Mouse (Mus musculus): ENCODE measurements around the gene Fmnl2. TPM values are rescaled to one million over a fixed set of nuclear protein-coding genes. Genes with fewer than 3 reads are reported as not detected.

Gene Fmnl2
- polyA plus RNA-seq, 1 experiment from 2014 or later, result 3.5 TPM

- H3K9me3 ChIP-seq (ENCODE audit: low read length), result no peaks in the 10 kb centered on the region
- no peaks in the 10 kb centered on the region for H3K36me3 ChIP-seq (ENCODE audit: insufficient read depth, low read length)
- WGBS, result 56% methylated on average over 8 of the region's 8 CpGs
- H3K4me3 ChIP-seq (ENCODE audit: low read depth, low read length), result no peak overlapping the region
- peaks cover 13% of the 10 kb centered on the region; the same call in 1 of the 2 replicates for H3K4me1 ChIP-seq (ENCODE audit: insufficient read depth, low read depth, low read length)
- DNase-seq (ENCODE audit: low spot score) (no peak), ATAC-seq (no peak)
- no peak overlapping the region for H3K9ac ChIP-seq (replicated peaks; ENCODE audit: low read depth)
- 0 out of 2 replicates have a peak, but pooled peaks cover 4% of the 10 kb centered on the region for H3K27me3 ChIP-seq (replicated peaks; ENCODE audit: insufficient read depth, low read length)
- H3K27ac ChIP-seq (ENCODE audit: low read length), result no peak overlapping the region
- H3K4me2 ChIP-seq (replicated peaks; ENCODE audit: low read depth, low read length), result no peak overlapping the region
- TF ChIP-seq EP300 (IDR thresholded peaks at IDR 0.05) (no peak), CTCF (IDR thresholded peaks at IDR 0.05) (no peak)
These were observed 2.6 kb downstream of the Fmnl2 start for GRCm38 (mm10) chr2:52860111-52860775.

GRCm38 (mm10) chr2:52862046-52862759 is 4.5 kb downstream of the Fmnl2 start:
- ATAC-seq, result peak; percentile 76
- Histone ChIP-seq H3K27ac (ENCODE audit: low read length) (no peak overlapping the region), H3K27me3 (replicated peaks; ENCODE audit: insufficient read depth, low read length) (0 out of 2 replicates have a peak, but pooled peaks cover 4% of the 10 kb centered on the region), H3K9me3 (ENCODE audit: low read length) (no peaks in the 10 kb centered on the region), H3K9ac (replicated peaks; ENCODE audit: low read depth) (no peak overlapping the region), H3K4me2 (replicated peaks; ENCODE audit: low read depth, low read length) (peak overlapping the region; percentile 30; the same call in 1 of the 2 replicates), H3K36me3 (ENCODE audit: insufficient read depth, low read length) (no peaks in the 10 kb centered on the region), H3K4me1 (ENCODE audit: insufficient read depth, low read depth, low read length) (peaks cover 13% of the 10 kb centered on the region; the same call in 1 of the 2 replicates), H3K4me3 (ENCODE audit: low read depth, low read length) (peak overlapping the region; percentile 17; the same call in 1 of the 2 replicates)
- TF ChIP-seq CTCF (IDR thresholded peaks at IDR 0.05) (no peak), EP300 (IDR thresholded peaks at IDR 0.05) (peak; percentile 56; the same call in 1 of the 2 replicates)
- 77% methylated on average over 9 of the region's 9 CpGs for WGBS
- peak; percentile 70 for DNase-seq (ENCODE audit: low spot score)

- DNase-seq (ENCODE audit: low spot score) (no peak), ATAC-seq (no peak)
- H3K9ac ChIP-seq (replicated peaks; ENCODE audit: low read depth), result no peak overlapping the region
- H3K27me3 ChIP-seq (replicated peaks; ENCODE audit: insufficient read depth, low read length), result 0 out of 2 replicates have a peak, but pooled peaks cover 4% of the 10 kb centered on the region
- TF ChIP-seq CTCF (IDR thresholded peaks at IDR 0.05) (no peak), EP300 (IDR thresholded peaks at IDR 0.05) (no peak)
- no peak overlapping the region for H3K4me3 ChIP-seq (ENCODE audit: low read depth, low read length)
- 63% methylated on average over 4 of the region's 4 CpGs for WGBS
- H3K4me1 ChIP-seq (ENCODE audit: insufficient read depth, low read depth, low read length), result peaks cover 13% of the 10 kb centered on the region; the same call in 1 of the 2 replicates
- H3K27ac ChIP-seq (ENCODE audit: low read length), result no peak overlapping the region
- no peak overlapping the region for H3K4me2 ChIP-seq (replicated peaks; ENCODE audit: low read depth, low read length)
- no peaks in the 10 kb centered on the region for H3K9me3 ChIP-seq (ENCODE audit: low read length)
- H3K36me3 ChIP-seq (ENCODE audit: insufficient read depth, low read length), result no peaks in the 10 kb centered on the region
These were observed 5.1 kb downstream of the Fmnl2 start for GRCm38 (mm10) chr2:52862760-52863124.

- H3K27ac ChIP-seq (ENCODE audit: low read length), result no peak overlapping the region
- no peak overlapping the region for H3K9ac ChIP-seq (replicated peaks; ENCODE audit: low read depth)
- WGBS, result 86% methylated on average over 7 of the region's 7 CpGs
- no peak overlapping the region for H3K4me3 ChIP-seq (ENCODE audit: low read depth, low read length)
- DNase-seq (ENCODE audit: low spot score) (no peak), ATAC-seq (no peak)
- no peak overlapping the region for H3K4me2 ChIP-seq (replicated peaks; ENCODE audit: low read depth, low read length)
- no peak for TF ChIP-seq EP300 (IDR thresholded peaks at IDR 0.05)
- TF ChIP-seq CTCF (IDR thresholded peaks at IDR 0.05), result no peak
- no peaks in the 10 kb centered on the region for H3K36me3 ChIP-seq (ENCODE audit: insufficient read depth, low read length)
- no peaks in the 10 kb centered on the region for H3K9me3 ChIP-seq (ENCODE audit: low read length)
- 0 out of 2 replicates have a peak, but pooled peaks cover 4% of the 10 kb centered on the region for H3K27me3 ChIP-seq (replicated peaks; ENCODE audit: insufficient read depth, low read length)
- 0 out of 2 replicates have a peak, but pooled peaks cover 8% of the 10 kb centered on the region for H3K4me1 ChIP-seq (ENCODE audit: insufficient read depth, low read depth, low read length)
These were observed 7.0 kb downstream of the Fmnl2 start for GRCm38 (mm10) chr2:52864635-52865034.

- no peak overlapping the region for H3K9ac ChIP-seq (replicated peaks; ENCODE audit: low read depth)
- WGBS, result 58% methylated on average over 3 of the region's 3 CpGs
- ATAC-seq (no peak), DNase-seq (ENCODE audit: low spot score) (no peak)
- no peaks in the 10 kb centered on the region for H3K36me3 ChIP-seq (ENCODE audit: insufficient read depth, low read length)
- no peak overlapping the region for H3K4me2 ChIP-seq (replicated peaks; ENCODE audit: low read depth, low read length)
- no peak overlapping the region for H3K4me3 ChIP-seq (ENCODE audit: low read depth, low read length)
- no peaks in the 10 kb centered on the region for H3K9me3 ChIP-seq (ENCODE audit: low read length)
- no peak overlapping the region for H3K27ac ChIP-seq (ENCODE audit: low read length)
- 0 out of 2 replicates have a peak, but pooled peaks cover 8% of the 10 kb centered on the region for H3K4me1 ChIP-seq (ENCODE audit: insufficient read depth, low read depth, low read length)
- TF ChIP-seq EP300 (IDR thresholded peaks at IDR 0.05) (no peak), CTCF (IDR thresholded peaks at IDR 0.05) (no peak)
- H3K27me3 ChIP-seq (replicated peaks; ENCODE audit: insufficient read depth, low read length), result 0 out of 2 replicates have a peak, but pooled peaks cover 4% of the 10 kb centered on the region
These were observed 8.5 kb downstream of the Fmnl2 start for GRCm38 (mm10) chr2:52866151-52866550.

- no peaks in the 10 kb centered on the region for H3K9me3 ChIP-seq (ENCODE audit: low read length)
- no peaks in the 10 kb centered on the region for H3K36me3 ChIP-seq (ENCODE audit: insufficient read depth, low read length)
- H3K27ac ChIP-seq (ENCODE audit: low read length), result 0 out of 2 replicates have a peak overlapping the region, but pooled peaks have one; percentile 20
- TF ChIP-seq CTCF (IDR thresholded peaks at IDR 0.05) (no peak), EP300 (IDR thresholded peaks at IDR 0.05) (peak; percentile 89)
- H3K4me2 ChIP-seq (replicated peaks; ENCODE audit: low read depth, low read length), result peak overlapping the region; percentile 46
- ATAC-seq (peak; percentile 96), DNase-seq (ENCODE audit: low spot score) (peak; percentile 90)
- no peak overlapping the region for H3K9ac ChIP-seq (replicated peaks; ENCODE audit: low read depth)
- no peak overlapping the region for H3K4me3 ChIP-seq (ENCODE audit: low read depth, low read length)
- 59% methylated on average over 9 of the region's 9 CpGs for WGBS
- no peaks in the 10 kb centered on the region for H3K4me1 ChIP-seq (ENCODE audit: insufficient read depth, low read depth, low read length)
- 0 out of 2 replicates have a peak, but pooled peaks cover 4% of the 10 kb centered on the region for H3K27me3 ChIP-seq (replicated peaks; ENCODE audit: insufficient read depth, low read length)
These were observed 10.1 kb downstream of the Fmnl2 start for GRCm38 (mm10) chr2:52867781-52868180.
